Mouse (Mus musculus): Measurements from ENCODE around the gene Retn.

The Retn gene

GRCm38 (mm10) chr8:3664405-3664804 is 8.8 kb downstream of the Retn start:
- DNase-seq, result no peak

- DNase-seq, result no peak
Measured at GRCm38 (mm10) chr8:3665507-3665906, 9.9 kb downstream of the Retn start, which contains the start of gene Mcemp1. Mcemp1 (plus strand) TSS chr8:3665754.

- DNase-seq, result no peak
Measured at GRCm38 (mm10) chr8:3670388-3670787, 14.8 kb downstream of the Retn start.

GRCm38 (mm10) chr8:3671980-3672491 is 16.5 kb downstream of the Retn start, which contains the start of gene Fcor:
Fcor (minus strand) TSS chr8:3672362.
- DNase-seq, result peak; percentile 73 to 75

GRCm38 (mm10) chr8:3674671-3675070 is 19.1 kb downstream of the Retn start:
- DNase-seq, result no peak

- peak; percentile 88 to 92 for DNase-seq
Measured at GRCm38 (mm10) chr8:3676131-3676992, 20.8 kb downstream of the Retn start, which contains the start of gene Trappc5. Trappc5 (plus strand) TSS chr8:3676299.

- DNase-seq, result no peak
Measured at GRCm38 (mm10) chr8:3676993-3677579, 21.5 kb downstream of the Retn start.

GRCm38 (mm10) chr8:3678831-3679230 is 23.3 kb downstream of the Retn start:
- DNase-seq, result no peak

GRCm38 (mm10) chr8:3679236-3679635 is 23.7 kb downstream of the Retn start:
- no peak for DNase-seq

- no peak for DNase-seq
Measured at GRCm38 (mm10) chr8:3679656-3680055, 24.1 kb downstream of the Retn start.

- DNase-seq, result no peak
Measured at GRCm38 (mm10) chr8:3682435-3682834, 26.9 kb downstream of the Retn start.

- DNase-seq, result no peak
Measured at GRCm38 (mm10) chr8:3683408-3684176, 28.0 kb downstream of the Retn start.

- DNase-seq, result no peak
Measured at GRCm38 (mm10) chr8:3684530-3684929, 29.0 kb downstream of the Retn start.

GRCm38 (mm10) chr8:3685422-3685821 is 29.9 kb downstream of the Retn start:
- no peak for DNase-seq

- no peak for DNase-seq
Measured at GRCm38 (mm10) chr8:3687537-3687936, 32.0 kb downstream of the Retn start.

- no peak for DNase-seq
Measured at GRCm38 (mm10) chr8:3690774-3691173, 35.2 kb downstream of the Retn start.

GRCm38 (mm10) chr8:3694121-3694520 is 38.6 kb downstream of the Retn start, which contains the start of gene Fcer2a:
Fcer2a (minus strand) TSS chr8:3694175.
- DNase-seq, result no peak

GRCm38 (mm10) chr8:3701491-3701890 is 45.9 kb downstream of the Retn start:
- no peak for DNase-seq

- no peak for DNase-seq
Measured at GRCm38 (mm10) chr8:3705711-3706110, 50.1 kb downstream of the Retn start.

- no peak for DNase-seq
Measured at GRCm38 (mm10) chr8:3707611-3708010, 52.0 kb downstream of the Retn start.

Data from thymus, adult 18-20 months (tissue).